Mouse (Mus musculus) cerebellum, adult 2 months (tissue): ENCODE measurements around the gene Ankrd26. TPM values are rescaled to one million over a fixed set of nuclear protein-coding genes. Genes with fewer than 3 reads are reported as not detected.

Source experiments
- DNase-seq, 2 experiments: peaks; one replicate each; pipeline ENCODE4 v3.0.0; 2021
- H3K27ac ChIP-seq: fragments of 200-500 bp; 2 replicates; pipeline ENCODE4 v1.5.1; 2012; ENCODE audit warnings: low read length, control low read depth, inconsistent platforms; ENCODE audit not compliant: insufficient read depth
- H3K27me3 ChIP-seq: fragments of 200-500 bp; 2 replicates; pipeline ENCODE4 v1.6.1; 2012; ENCODE audit warnings: inconsistent platforms, mild to moderate bottlenecking, low read length, moderate library complexity; ENCODE audit not compliant: control insufficient read depth, insufficient read depth
- H3K4me1 ChIP-seq: fragments of 200-500 bp; 2 replicates; pipeline ENCODE4 v1.6.1; 2011; ENCODE audit warnings: low read length; ENCODE audit not compliant: control insufficient read depth, insufficient read depth
- H3K4me3 ChIP-seq: fragments of 200-500 bp; replicated peaks from 2 replicates; pipeline ENCODE3; 2011; ENCODE audit warnings: mild to moderate bottlenecking, low read depth, low read length, control low read depth; ENCODE audit not compliant: insufficient read depth
- CTCF ChIP-seq: fragments of 200-500 bp; IDR thresholded peaks from 2 replicates; pipeline ENCODE4 v1.5.1; 2011; ENCODE audit warnings: low read depth, mild to moderate bottlenecking, control low read depth, low read length, moderate library complexity, borderline replicate concordance; ENCODE audit not compliant: insufficient read depth
- POLR2A ChIP-seq: fragments of 200-500 bp; IDR thresholded peaks from 2 replicates; pipeline ENCODE4 v1.6.1; 2011; ENCODE audit warnings: low read length, control low read depth, borderline replicate concordance; ENCODE audit not compliant: insufficient read depth
- WGBS: fragments of 180-500 bp; shearing (Covaris S2); methylation state at CpG from one replicate; pipeline ENCODE4 v1.1.7; 2018; 5-methylcytosine and 5-hydroxymethylcytosine counted together
- polyA plus RNA-seq: library from polyadenylated mRNA; depleted of rRNA; stranded (reverse); fragments of >200 nt; gene quantifications from 2 replicates; pipeline ENCODE4 v1.2.3, GENCODE M21; 2012

Gene Ankrd26
- polyA plus RNA-seq, 1 experiment, result 10.0 TPM

DNA sequence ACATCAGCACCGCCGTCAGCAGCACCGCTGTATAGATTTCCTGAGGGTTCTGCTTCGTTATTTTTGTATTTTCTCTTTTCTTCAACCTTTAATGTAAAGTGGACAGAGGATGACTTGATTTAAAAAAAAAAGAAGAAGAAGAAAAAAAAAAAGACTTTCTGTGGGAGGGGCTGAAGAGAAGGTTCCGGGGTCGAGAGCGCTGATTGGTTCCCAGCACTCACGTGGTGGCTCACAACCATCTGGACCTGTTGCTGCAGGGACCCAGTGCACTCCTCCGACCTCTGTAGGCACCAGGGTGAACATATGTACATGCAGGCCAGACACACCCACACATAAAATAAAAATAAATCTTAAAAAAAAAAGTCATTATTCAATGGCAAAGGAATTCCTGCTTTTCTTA lies 28.6 kb downstream of the Ankrd26 start:
- H3K27me3 ChIP-seq, result no peaks in the 10 kb centered on the region
- H3K4me3 ChIP-seq, result no peak overlapping the region
- no peak overlapping the region for H3K27ac ChIP-seq
- no peaks in the 10 kb centered on the region for H3K4me1 ChIP-seq
- TF ChIP-seq POLR2A (no peak), CTCF (no peak)
- WGBS, result 86% methylated on average over 9 of the region's 9 CpGs
- DNase-seq, result no peak

DNA sequence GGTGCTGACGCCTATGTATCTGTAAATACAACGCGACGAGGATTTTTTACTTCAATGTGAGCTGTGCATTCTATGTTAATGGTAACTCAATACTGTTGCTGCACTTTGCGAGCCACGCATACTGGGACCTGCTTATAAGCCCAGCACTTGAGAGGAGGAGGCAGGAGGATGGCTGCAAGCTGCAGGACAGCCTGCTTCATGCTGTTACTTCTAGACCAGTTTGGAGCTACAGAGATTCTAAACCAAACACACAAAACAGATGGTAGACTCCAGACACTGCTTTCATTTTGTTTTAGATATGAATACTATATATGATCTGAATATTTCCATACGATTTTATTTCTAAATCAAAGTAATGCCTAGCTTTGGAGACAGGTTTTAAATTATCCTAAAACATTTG lies 41.4 kb downstream of the Ankrd26 start:
- TF ChIP-seq POLR2A (no peak), CTCF (no peak)
- WGBS, result 93% methylated on average over 7 of the region's 7 CpGs
- no peak overlapping the region for H3K27ac ChIP-seq
- H3K27me3 ChIP-seq, result no peaks in the 10 kb centered on the region
- DNase-seq, result no peak
- H3K4me1 ChIP-seq, result no peaks in the 10 kb centered on the region
- no peak overlapping the region for H3K4me3 ChIP-seq

DNA sequence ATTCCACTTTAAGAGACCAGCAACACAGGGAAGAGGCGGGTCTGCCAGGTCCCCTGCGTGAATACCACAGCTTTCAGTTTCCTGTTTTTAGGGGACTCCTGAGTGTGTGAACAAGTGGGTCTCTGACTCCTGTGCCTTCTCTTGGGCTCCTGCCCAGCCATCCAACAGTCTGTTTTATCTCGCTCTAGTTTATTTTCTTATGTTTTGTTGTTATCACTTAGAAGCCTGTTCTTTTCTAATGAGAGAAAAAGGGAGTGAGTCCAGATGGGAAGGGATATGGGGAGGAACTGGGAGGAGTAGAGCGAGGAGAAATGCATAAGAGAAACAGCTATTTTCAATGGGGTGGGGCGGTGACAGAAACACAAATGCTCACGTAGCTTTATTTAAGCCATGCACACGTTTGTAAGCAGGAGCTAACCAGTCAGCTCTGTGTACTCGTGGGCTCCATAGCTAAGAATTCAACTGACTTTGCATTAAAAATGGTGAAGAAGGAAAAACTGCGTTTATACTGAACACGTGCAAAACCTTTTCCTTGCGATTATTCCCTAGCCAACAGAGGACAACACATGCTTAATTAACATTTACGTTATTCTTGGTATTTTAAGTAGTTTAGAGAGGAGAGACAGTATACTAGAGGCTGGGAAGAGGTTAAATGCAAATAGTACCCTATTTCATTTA lies 48.6 kb downstream of the Ankrd26 start:
- no peaks in the 10 kb centered on the region for H3K4me1 ChIP-seq
- 95% methylated on average over 12 of the region's 12 CpGs for WGBS
- no peak overlapping the region for H3K27ac ChIP-seq
- no peaks in the 10 kb centered on the region for H3K27me3 ChIP-seq
- no peak for DNase-seq
- no peak overlapping the region for H3K4me3 ChIP-seq
- no peak for TF ChIP-seq CTCF
- TF ChIP-seq POLR2A, result no peak

DNA sequence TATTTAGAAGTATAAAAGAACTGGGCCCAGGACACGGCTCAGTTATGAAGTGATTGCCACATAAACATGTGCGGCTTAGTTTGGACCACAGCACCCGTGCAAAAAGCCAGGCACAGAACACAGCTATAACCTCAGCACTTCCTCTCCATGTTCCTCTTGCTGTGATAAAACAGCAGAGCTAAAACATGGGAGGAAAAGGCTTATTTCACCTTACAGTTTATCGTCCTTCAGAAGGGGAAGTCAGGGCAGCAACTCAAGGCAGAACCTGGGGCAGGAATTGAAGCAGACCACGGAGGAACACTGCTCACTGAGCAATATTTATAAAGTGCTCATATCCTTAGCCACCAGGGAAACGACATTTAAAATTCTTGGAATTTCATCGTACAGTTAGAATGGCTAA lies 63.0 kb downstream of the Ankrd26 start:
- no peak overlapping the region for H3K27ac ChIP-seq
- H3K4me3 ChIP-seq, result no peak overlapping the region
- H3K27me3 ChIP-seq, result no peaks in the 10 kb centered on the region
- no peaks in the 10 kb centered on the region for H3K4me1 ChIP-seq
- no peak for DNase-seq
- 90% methylated on average over 7 of the region's 7 CpGs for WGBS
- TF ChIP-seq POLR2A (no peak), CTCF (no peak)

DNA sequence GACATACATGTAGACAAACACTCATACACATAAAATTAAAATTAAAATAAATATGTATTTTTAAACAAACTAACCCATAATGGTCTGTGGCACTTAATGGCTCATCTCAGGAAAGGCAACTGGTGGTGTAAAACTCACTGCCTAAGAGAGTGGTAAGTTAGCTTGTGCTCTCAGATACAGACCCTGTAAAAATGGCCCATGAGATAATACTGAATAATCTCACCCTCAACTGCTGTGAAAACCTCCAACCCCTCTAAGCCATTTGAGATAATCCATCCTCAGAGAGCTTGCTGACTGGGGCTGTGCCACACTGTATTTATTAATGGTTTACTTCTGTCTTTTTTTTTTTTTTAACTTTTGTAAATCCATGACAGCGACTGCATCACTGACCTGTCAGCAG lies 79.9 kb downstream of the Ankrd26 start:
- Histone ChIP-seq H3K27ac (no peak overlapping the region), H3K4me3 (no peak overlapping the region), H3K4me1 (no peaks in the 10 kb centered on the region), H3K27me3 (no peaks in the 10 kb centered on the region)
- no peak for DNase-seq
- no peak for TF ChIP-seq POLR2A
- no peak for TF ChIP-seq CTCF
- WGBS, result 89% methylated on average over 1 of the region's 1 CpGs

DNA sequence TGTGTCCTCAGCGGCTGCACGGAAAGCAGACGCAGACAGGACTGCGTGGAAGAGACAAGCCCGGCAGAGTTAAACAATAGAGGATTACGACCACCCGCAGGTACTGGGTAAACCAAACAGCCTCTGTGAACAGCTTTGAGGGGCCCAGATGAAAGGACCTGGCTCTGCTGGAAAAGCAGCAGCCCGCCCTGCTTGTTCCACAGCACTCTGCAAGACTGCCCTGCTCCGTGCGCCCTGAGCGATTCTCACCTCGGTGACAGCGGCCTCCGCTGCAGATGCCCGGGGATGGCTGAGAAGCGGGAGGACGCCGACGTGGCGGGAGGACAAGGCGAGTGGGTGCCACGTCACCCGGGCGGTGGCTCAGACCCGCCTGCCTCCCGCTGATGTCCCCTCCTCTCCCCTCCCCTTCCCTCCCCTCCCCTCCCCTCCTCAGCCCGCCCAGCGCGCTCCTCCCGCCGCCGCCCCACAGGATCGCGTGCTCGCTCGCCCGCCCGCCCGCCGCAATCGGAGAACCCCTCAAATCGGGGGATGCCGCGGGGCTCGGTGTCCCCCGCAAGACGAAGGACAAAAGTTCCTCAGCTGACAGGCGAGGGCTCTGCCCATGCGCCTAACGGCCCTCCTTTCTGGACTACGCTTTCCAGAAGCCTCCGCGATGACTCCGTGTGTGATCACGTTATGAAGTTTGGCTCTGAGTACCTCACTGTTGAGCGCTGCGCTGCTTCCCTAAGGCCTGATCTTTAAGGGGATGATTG lies 82.9 kb downstream of the Ankrd26 start, which contains the start of gene Zfp9:
TSS of gene Zfp9 (minus strand) at position 364 of the 752 bp plus-strand sequence.
- H3K27ac ChIP-seq, result peak within 1 kb of the TSS; percentile 86
- H3K27me3 ChIP-seq, result no peaks in the 10 kb centered on the region
- H3K4me3 ChIP-seq, result peak within 1 kb of the TSS; percentile 92
- WGBS, result under 1% methylated on average over 44 of the region's 57 CpGs
- peak; percentile 89 for DNase-seq
- peaks cover 3% of the 10 kb centered on the region; the same call in 1 of the 2 replicates for H3K4me1 ChIP-seq
- TF ChIP-seq CTCF (no peak), POLR2A (peak; percentile 83; the same call in 1 of the 2 replicates)

DNA sequence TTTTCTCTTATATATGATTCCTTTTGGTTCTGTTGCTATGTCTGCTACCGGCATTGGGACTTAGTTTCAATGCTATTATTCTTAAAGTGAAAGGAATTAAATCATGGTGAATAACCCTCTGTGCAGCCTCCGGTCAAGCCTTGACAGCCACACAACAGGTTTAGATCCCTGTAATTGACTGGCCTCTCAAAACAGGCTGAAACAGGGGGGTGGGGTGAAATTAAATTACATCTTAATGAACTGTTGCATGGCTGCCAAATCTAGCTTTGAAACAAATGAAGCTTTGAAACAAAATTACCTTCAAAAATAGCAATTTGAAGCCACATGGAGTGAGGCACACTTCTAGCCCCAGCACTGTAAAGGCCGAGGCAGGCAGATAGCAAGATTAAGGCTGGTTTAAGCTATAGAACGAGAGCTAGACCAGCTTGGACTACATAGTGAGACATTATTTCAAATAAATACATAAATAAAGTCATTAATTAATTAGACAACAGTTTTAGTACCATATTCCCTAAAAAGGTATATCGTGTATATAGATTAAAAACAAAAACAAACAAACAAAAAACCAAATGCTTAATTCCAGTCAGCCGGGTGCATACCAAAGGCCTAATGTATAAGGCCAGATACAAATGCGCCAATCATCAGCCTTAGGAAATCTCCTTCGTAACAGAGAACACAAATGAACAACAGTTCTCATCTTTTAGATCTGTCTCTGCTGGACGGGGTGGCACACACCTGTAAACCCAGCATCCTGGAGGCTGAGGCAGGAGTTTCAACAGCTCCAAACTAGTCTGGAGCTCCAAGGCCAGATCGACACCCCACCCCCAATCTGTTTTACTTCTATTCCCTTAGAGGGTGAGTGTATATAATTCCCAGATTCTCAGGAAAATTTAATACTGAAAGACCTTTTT lies 83.9 kb downstream of the Ankrd26 start:
- TF ChIP-seq CTCF (no peak), POLR2A (no peak)
- 13% methylated on average over 10 of the region's 10 CpGs for WGBS
- no peak overlapping the region; the same call in 1 of the 2 replicates for H3K27ac ChIP-seq
- no peaks in the 10 kb centered on the region for H3K27me3 ChIP-seq
- H3K4me1 ChIP-seq, result peaks cover 3% of the 10 kb centered on the region; the same call in 1 of the 2 replicates
- peak; percentile 26 to 27 for DNase-seq
- peak overlapping the region; percentile 92 for H3K4me3 ChIP-seq
